Mouse (Mus musculus) thymus, postnatal 36 days (tissue): ENCODE results near the gene Atpaf2.
"Not testable (repeated sequence)": the region's sequence is repeated elsewhere in the genome, so short reads cannot be mapped to it uniquely, and the experiment has no call there.

Source experiments
- DNase-seq, 2 experiments: peaks; one replicate each; pipeline ENCODE4 v3.0.0; 2022; ENCODE audit warnings: mixed read lengths in 2 of 2

Gene Atpaf2

DNA sequence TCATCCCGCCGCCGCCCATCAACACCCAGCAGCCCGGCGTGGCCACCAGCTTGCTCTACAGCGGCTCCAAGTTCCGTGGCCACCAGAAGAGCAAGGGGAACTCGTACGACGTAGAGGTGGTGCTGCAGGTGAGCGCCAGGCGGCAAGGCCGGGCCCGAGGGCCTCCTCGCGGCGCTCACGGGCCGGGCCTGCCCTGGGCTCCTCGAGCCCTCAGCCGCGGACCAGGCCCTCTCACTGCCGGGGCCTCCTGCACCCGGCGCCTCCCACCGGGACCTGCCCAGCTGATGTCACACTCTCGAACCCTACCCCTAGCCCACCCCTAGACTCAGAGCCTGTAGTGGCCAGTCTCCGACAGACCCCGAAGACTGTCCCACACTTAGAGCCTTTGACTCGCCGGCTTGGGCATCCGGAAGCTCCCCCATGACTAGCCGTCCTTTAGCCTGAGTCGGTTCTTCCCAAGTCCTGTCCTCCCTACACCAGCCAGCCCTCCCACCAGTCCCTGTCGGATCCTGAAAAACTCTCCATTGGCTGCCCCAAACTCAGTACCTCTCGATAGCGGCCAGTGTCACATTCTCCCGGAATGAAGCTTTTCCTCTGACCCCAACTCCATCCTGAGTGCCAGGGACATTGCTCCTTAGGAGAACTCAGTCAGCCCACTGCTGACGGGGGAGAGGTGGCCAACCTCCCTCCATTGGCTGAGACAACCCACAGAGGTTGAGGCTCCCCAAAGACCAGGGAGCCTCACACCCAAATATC, at the start of gene Atpaf2:
Gene Atpaf2, minus strand, starts transcription at position 741 of the 756 bp plus-strand sequence.
- peak in 1 of 2 experiments; percentile 15 for DNase-seq

DNA sequence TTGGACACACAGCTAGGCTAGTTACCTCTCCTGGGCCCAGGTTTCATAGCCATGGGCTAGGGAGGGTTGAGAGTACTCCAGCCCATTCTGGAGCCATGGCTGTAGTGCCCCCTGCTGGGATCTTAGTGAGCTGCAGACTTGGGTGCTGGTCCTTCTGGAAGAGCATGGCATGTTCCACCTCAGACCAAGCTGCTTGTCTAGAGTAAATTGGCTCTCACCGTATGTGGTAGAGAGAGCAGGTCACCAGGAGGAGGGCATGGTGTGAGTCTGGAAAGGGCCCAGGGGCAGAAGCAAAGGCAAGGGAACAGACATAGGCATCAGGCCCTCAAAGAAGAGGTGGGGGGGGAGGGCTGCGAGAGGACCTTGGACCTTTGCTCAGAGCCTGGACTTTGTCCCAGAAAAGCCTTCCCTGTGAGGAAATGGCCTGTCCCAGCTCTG, 47.7 kb upstream of the Atpaf2 start:
- peak; percentile 32 to 42 for DNase-seq

DNA sequence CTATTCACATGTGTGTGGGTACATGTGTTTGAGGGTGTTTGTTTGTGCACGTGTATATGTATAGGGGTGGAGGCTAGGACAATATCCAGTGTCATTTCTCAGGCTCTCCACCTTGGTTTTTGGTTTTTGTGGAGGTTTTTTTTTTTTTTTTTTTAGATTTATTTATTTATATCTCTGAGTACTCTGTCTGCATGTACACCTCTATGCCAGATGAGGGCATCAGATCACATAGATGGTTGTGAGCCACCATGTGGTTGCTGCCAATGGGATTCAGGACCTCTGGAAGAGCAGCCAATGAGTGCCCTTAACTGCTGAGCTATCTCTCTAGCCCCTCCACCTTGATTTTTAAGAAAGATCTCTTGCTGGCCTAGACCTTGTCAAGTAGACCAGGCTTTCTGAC, 39.7 kb upstream of the Atpaf2 start:
- no peak for DNase-seq

DNA sequence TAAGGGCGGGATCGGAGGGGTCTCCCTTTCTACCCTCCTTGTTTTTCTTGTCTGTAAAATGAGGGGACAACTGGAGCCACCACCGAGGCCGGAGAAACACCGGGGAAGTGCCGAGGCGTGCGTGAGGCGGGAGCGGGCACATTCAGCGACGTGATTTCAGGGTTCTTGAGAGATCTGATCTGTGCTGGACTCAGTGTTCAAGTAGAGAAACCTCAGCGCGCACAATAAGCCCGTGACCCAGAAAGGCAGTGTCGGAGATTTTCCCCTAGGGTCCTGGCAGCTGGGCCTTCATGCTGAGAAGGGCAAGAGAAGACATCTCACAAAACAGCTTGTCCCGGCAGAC, 36.5 kb upstream of the Atpaf2 start:
- no peak for DNase-seq

DNA sequence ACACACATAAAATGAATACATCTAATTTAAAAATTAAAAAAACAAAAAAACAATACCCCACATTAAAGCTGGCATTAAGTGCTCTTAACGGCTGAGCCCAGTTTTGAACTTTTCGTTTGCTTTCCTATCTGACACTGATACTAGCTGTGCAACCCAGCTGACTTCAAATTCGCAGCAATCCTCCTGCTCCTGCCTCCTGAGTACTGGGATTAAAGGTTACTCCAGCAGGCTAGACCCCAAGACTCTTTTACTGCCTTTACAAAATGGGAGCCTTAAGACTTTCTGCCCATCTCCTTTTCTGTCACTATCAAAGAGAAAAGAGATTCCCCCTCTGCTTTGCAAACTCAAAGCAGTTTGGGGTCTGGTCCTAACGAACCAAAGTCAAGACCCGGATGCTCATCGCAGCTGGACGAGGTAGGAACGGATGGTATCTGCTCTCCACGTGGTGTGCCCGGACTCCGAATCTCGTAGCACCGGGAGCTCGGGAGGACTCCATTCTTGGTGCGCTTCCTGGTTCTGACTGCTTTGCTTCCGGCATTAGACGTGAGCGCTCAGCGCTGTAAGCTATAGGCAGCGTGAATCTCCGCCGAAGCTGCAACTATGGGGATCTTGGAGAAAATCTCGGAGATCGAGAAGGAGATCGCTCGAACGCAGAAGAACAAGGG, 36.0 kb upstream of the Atpaf2 start, which contains the start of gene Drg2:
Gene Drg2, plus strand, starts transcription at position 512 of the 665 bp plus-strand sequence.
- peak; percentile 87 to 89 for DNase-seq

DNA sequence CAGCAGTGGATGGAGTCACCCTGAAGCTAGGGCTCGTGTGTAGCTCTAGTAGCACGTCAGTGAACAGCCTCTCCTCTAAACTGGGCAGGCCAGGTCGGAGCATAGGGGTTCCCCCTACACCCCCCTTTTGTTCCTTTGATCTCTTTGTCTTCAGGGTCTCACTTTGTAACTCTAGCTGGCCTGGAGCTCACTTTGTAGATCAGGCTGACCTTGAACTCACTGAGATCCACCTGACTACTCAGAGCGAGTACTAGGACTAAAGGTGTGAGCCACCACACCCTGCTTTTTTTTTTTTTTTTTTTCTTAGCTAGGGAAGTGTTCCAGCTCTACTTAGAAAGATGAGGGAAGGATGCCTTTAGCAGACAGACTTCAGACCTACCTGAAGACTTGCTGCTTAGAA, 25.8 kb upstream of the Atpaf2 start:
- DNase-seq = no peak

DNA sequence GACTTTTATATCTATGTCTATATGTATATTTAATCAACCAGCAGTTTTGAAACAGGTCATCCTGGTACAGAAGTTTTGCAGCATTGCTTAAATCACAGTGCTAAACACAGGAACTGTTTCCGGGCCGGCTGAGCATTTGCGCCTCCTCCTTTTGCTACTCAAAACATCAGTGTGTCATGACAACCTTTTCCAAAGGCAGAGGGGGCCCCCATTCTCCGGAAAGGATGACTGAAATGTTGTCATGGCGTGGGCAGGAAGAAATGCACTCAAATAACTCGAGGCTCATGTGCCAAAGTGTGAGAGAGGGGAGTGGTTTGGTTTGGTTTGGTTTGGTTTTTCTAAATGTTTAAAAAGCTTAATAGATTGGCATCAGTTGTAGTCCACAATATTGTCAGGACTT, 24.6 kb upstream of the Atpaf2 start:
- DNase-seq = no peak

- no peak for DNase-seq
Observed at GRCm38 (mm10) chr11:60440176-60440575, 21.9 kb upstream of the Atpaf2 start.

GRCm38 (mm10) chr11:60439621-60440020, 21.4 kb upstream of the Atpaf2 start:
- not testable (repeated sequence) for DNase-seq

GRCm38 (mm10) chr11:60436618-60437017, 18.4 kb upstream of the Atpaf2 start:
- DNase-seq = no peak

DNA sequence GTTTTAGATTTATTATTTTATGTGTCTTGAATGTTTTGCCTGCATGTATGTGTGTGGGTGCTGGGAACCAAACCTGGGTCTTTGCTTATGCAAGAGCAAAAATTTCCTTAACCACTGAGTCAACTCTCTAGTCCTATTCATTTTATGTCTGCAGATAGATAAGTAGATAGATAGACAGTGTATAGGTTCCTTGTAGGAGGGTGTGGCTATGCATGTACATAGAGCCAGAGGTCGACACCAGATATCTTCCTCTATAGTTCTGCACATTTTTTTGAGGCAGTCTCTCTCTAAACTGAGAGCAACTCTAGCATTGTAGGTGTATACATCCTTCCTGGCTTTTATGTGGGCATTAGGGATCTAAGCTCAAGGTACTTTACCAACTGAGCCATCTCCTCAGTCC, 16.9 kb upstream of the Atpaf2 start:
- DNase-seq = no peak

DNA sequence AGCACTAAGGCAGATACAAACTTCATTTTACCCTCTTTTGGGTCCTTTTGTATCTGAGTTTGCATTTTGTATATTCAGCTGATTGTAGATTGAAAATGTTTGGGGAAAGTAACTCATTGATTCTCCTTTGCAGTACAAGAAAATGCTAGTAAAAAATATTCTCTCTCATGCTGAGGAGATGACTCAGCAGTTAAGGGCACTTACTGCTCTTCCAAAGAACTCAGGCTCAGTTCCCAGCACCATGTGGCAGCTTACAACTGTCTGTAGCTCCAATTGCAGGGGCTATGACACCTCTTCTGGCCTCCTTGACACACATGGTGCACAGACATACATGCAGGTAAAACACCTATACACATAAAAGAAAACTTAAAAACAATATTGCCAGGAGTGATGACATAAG, 15.2 kb upstream of the Atpaf2 start:
- no peak for DNase-seq

DNA sequence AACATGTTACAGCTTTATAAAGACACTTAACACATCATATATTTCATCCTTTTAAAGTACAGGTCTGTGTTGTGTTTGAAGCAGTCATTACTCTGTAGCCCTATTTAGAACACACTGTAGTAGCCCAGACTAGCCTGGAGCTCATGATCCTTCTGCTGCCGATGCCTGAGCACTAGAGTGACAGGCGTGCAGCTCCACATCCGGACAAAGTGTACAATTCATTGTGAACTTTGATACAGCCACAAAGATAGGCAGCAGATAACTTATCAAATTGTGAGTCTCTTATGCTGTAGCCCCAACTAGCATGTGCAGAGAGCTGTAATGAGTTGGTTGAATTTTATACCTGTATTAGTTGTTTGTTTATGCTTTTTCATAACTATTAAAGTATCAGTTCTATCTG, 9.4 kb upstream of the Atpaf2 start:
- DNase-seq = no peak

DNA sequence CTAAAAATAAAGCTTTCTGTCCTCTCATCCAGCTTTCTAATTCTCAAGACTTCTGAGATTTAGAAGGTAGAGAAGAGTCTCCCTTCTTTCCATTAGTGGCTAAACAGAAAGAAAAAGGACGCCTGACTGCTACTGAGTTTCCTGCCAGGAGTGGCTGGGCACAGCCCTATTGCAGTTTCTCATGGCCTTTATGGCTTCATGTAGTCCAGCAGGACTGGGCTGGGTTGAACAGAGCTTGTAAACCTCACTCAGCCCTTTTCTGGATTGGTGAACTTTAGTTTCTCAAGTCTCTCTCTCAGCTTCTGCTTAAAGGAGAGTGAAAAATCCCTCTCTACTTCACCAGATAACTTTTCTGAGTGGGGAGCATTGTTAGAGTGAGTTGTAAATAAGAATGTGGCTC, 8.2 kb upstream of the Atpaf2 start:
- no peak for DNase-seq

DNA sequence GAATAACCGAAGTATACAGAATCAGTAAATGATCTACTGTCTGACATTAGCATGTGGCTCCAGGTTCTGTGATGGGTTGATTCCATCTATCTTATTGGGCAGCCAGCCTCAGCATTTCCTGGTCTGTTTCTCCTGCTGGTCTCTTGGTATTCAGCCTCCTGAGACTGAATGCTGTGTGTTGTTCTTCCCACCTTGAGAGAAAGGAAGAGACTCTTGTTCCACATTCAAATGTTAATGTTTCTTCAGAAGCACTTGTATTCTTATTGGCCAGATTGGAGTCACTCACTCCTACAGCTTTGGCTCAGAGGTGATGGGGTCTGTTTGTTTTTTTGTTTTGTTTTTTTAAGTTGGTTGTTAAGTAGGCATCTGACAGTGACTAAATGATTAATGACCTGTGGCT, 4.7 kb upstream of the Atpaf2 start:
- DNase-seq = no peak

- no peak for DNase-seq
Observed at GRCm38 (mm10) chr11:60422046-60422668, 3.9 kb upstream of the Atpaf2 start.

DNA sequence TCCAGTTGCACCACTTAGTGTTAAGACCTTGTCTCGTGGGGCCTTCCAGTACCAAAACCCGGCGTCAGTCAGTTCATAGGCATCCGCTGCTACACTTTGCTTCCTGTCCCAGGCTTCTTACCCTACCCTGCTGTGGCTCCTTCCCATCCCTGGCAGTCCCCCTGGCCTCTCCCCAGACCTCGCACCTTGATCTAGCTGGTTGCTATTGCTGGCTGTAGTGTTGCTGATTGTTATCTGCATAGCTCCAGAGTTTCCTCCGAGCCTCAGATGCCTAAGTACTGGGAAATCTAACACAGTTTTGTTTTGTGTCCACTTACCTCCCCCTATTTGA, 181 bp upstream of the Atpaf2 start:
- peak; percentile 22 to 42 for DNase-seq

DNA sequence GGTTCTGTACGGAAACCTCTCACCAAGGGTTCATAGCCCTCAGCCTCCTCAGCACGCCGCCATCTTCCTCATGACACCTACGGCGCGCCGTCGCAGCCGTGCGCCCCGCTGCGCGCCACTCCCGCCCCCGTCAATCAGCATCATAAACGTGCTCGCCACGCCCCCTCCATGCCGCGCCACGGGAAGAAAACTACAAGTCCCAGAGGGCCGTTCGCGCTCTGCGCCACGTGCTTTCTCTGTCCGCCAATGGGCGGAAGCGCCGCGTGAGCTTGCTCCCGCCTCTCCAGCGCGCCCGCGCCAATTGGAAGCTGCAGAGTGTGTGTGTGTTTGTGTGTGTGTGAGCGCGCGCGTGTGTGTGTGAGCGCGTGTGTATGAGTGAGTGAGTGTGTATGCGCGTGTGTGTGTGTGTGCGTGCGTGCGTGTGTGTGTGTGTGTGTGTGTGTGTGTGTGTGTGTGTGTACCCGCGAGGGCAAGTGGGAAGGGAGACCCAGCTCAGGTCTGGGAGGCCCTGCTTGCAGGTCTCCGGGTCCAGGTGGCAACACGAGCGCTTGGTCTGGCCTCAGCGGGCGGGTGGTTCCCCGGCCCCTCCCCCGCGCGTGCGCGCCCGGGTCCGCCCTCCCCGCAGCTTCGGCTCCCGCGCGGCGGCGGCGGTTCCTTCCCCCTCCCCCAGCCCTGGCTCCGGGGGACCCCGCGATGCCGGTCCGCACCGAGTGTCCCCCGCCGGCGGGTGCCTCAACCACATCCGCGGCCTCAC, 1.1 kb downstream of the Atpaf2 start, which contains the start of gene Gid4:
Gene Gid4, plus strand, starts transcription at position 183 of the 754 bp plus-strand sequence.
- DNase-seq = peak; percentile 98 to 99

GRCm38 (mm10) chr11:60416590-60416962, 1.7 kb downstream of the Atpaf2 start:
- DNase-seq = no peak

GRCm38 (mm10) chr11:60412921-60413320, 5.3 kb downstream of the Atpaf2 start:
- no peak for DNase-seq

GRCm38 (mm10) chr11:60412173-60412572, 6.1 kb downstream of the Atpaf2 start:
- peak in 1 of 2 experiments; percentile 28 for DNase-seq

GRCm38 (mm10) chr11:60406606-60407005, 11.7 kb downstream of the Atpaf2 start:
- no peak for DNase-seq

DNA sequence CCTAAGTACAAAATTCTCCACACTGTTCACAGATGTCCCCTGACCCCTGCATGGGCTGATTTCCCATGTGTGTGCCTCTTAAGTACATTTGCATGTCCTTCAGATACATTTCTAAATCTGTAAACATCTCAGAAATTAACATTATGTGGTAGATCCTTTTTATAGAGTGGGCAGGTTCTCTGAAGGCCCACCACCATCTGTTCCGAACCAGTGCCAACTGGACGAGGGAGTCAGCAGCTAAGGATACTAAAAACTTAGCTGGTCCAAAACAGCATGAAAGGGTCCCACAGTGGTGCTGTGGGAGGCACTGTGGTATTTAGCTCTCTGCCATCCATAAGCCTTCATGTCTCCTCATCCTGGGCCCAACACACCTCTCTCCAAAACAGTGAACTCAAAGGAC, 21.1 kb downstream of the Atpaf2 start:
- no peak for DNase-seq
